Mouse (Mus musculus) hindbrain, embryonic 13.5 days (tissue): Measurements from ENCODE around the gene Plscr3. TPM values are rescaled to one million over a fixed set of nuclear protein-coding genes. Genes with fewer than 3 reads are reported as not detected.

ENCODE experiments used
- ATAC-seq: fragments of 200-750 bp; cut with Nextera tagmentation; 2 replicates; pipeline ENCODE4 v1.8.0; 2017; ENCODE audit warnings: moderate TSS enrichment; ENCODE audit not compliant: low FRiP score
- H3K27ac ChIP-seq: fragments of 300-500 bp; sonication (generic); 2 replicates; pipeline ENCODE4 v1.5.1; 2015; ENCODE audit warnings: inconsistent platforms, mild to moderate bottlenecking, moderate library complexity
- H3K27me3 ChIP-seq: fragments of 300-500 bp; sonication (generic); 2 replicates; pipeline ENCODE4 v1.6.1; 2015; ENCODE audit warnings: mild to moderate bottlenecking, inconsistent platforms
- H3K36me3 ChIP-seq: fragments of 300-500 bp; sonication (generic); 2 replicates; pipeline ENCODE4 v1.6.1; 2015; ENCODE audit warnings: mild to moderate bottlenecking, inconsistent platforms
- H3K4me1 ChIP-seq: fragments of 300-500 bp; sonication (generic); replicated peaks from 2 replicates; pipeline ENCODE4 v1.6.1; 2015; ENCODE audit warnings: inconsistent platforms
- H3K4me2 ChIP-seq: fragments of 300-500 bp; sonication (generic); 2 replicates; pipeline ENCODE4 v1.6.1; 2015; ENCODE audit warnings: inconsistent platforms, mild to moderate bottlenecking, moderate library complexity
- H3K4me3 ChIP-seq: fragments of 300-500 bp; sonication (generic); 2 replicates; pipeline ENCODE4 v1.5.1; 2015; ENCODE audit warnings: mild to moderate bottlenecking, inconsistent platforms
- H3K9ac ChIP-seq: fragments of 300-500 bp; sonication (generic); 2 replicates; pipeline ENCODE4 v1.6.1; 2015; ENCODE audit warnings: mild to moderate bottlenecking, inconsistent platforms
- H3K9me3 ChIP-seq: fragments of 300-500 bp; sonication (generic); 2 replicates; pipeline ENCODE4 v1.6.1; 2016; ENCODE audit warnings: inconsistent platforms
- WGBS: fragments of 180-500 bp; shearing (Covaris S2); methylation state at CpG from one replicate; pipeline ENCODE4 v1.1.7; 2015; 5-methylcytosine and 5-hydroxymethylcytosine counted together
- polyA plus RNA-seq: library from polyadenylated mRNA; unstranded; fragments of >200 nt; fragmentation: Nextera tagmentation; extraction: Ambion mirVana; gene quantifications from 2 replicates; pipeline ENCODE4 v1.2.1, GENCODE M21; 2015

Gene Plscr3
- polyA plus RNA-seq, 1 experiment from 2014 or later: 51.7 TPM

- no peak within 1 kb of the TSS for H3K27ac ChIP-seq
- H3K27me3 ChIP-seq: peaks cover 51% of the 10 kb centered on the region
- WGBS: 5% methylated on average over 29 of the region's 29 CpGs
- H3K9ac ChIP-seq: no peak within 1 kb of the TSS; the same call in 1 of the 2 replicates
- peak within 1 kb of the TSS; percentile 94 for H3K4me2 ChIP-seq
- 0 out of 2 replicates have a peak, but pooled peaks cover 3% of the 10 kb centered on the region for H3K9me3 ChIP-seq
- peaks cover 51% of the 10 kb centered on the region for H3K4me1 ChIP-seq
- no peak for ATAC-seq
- no peaks in the 10 kb centered on the region for H3K36me3 ChIP-seq
- peak within 1 kb of the TSS; percentile 10; the same call in 1 of the 2 replicates for H3K4me3 ChIP-seq
These were observed 40.9 kb upstream of the Plscr3 start, which contains the start of gene Tmem102 for GRCm38 (mm10) chr11:69804972-69805909. Gene Tmem102 (minus strand): TSS chr11:69805624.

DNA sequence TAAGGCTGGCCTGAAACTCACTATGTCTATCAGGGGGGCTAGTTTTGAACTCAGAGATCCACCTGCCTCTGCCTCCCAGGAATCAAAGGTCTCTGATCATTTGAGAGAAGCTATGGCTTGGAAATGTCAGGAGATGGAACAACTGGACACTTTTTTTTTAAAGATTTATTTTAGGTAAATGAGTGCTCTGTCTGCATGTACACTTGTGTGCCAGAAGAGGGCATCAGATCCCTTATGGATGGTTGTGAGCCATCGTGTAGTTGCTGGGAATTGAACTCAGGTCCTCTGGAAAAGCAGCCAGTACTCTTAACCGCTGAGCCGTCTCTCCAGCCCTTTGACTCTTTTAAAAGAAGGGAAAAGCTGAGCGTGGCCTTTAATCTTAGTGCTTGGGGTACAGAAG lies 39.8 kb upstream of the Plscr3 start:
- Histone ChIP-seq H3K4me1 (peaks cover 41% of the 10 kb centered on the region), H3K9me3 (0 out of 2 replicates have a peak, but pooled peaks cover 3% of the 10 kb centered on the region), H3K27me3 (peaks cover 51% of the 10 kb centered on the region), H3K36me3 (no peaks in the 10 kb centered on the region), H3K27ac (no peak overlapping the region), H3K4me2 (no peak overlapping the region), H3K4me3 (no peak overlapping the region), H3K9ac (no peak overlapping the region)
- no peak for ATAC-seq
- WGBS: 84% methylated on average over 4 of the region's 4 CpGs

- no peak overlapping the region for H3K27ac ChIP-seq
- WGBS: 89% methylated on average over 2 of the region's 2 CpGs
- ATAC-seq: no peak
- no peaks in the 10 kb centered on the region for H3K36me3 ChIP-seq
- peaks cover 29% of the 10 kb centered on the region for H3K4me1 ChIP-seq
- no peak overlapping the region for H3K4me3 ChIP-seq
- no peak overlapping the region for H3K9ac ChIP-seq
- H3K4me2 ChIP-seq: no peak overlapping the region
- H3K9me3 ChIP-seq: 0 out of 2 replicates have a peak, but pooled peaks cover 3% of the 10 kb centered on the region
- H3K27me3 ChIP-seq: peaks cover 42% of the 10 kb centered on the region
These were observed 38.5 kb upstream of the Plscr3 start for GRCm38 (mm10) chr11:69807641-69808040.

DNA sequence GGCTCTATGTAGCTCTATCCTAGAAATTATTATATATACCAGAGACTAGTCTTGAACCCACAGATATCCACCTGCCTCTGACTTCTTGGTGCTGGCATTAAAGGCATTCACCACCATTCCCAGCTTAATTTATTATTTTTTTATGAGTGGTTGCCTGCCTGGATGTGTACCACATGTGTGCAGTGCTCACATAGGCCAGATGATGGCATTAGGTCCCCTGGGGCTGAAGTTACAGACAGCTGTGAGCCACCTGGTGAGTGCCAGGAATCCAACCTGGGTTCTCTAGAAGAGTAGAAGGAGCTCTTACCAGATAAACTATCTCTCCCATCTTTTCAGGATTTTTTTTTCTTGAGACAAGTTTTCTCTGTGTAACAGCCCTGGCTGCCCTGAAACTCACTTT lies 35.9 kb upstream of the Plscr3 start:
- H3K27me3 ChIP-seq: peaks cover 31% of the 10 kb centered on the region
- no peak overlapping the region for H3K4me3 ChIP-seq
- no peaks in the 10 kb centered on the region for H3K36me3 ChIP-seq
- H3K4me2 ChIP-seq: no peak overlapping the region
- 0 out of 2 replicates have a peak, but pooled peaks cover 3% of the 10 kb centered on the region for H3K9me3 ChIP-seq
- H3K4me1 ChIP-seq: peaks cover 3% of the 10 kb centered on the region; the same call in 1 of the 2 replicates
- no peak overlapping the region for H3K9ac ChIP-seq
- no peak for ATAC-seq
- H3K27ac ChIP-seq: no peak overlapping the region

- no peak for ATAC-seq
- H3K27me3 ChIP-seq: 0 out of 2 replicates have a peak, but pooled peaks cover 3% of the 10 kb centered on the region
- H3K9me3 ChIP-seq: no peaks in the 10 kb centered on the region
- 70% methylated on average over 10 of the region's 10 CpGs for WGBS
- H3K9ac ChIP-seq: no peak within 1 kb of the TSS
- H3K36me3 ChIP-seq: no peaks in the 10 kb centered on the region
- no peaks in the 10 kb centered on the region for H3K4me1 ChIP-seq
- no peak within 1 kb of the TSS for H3K4me3 ChIP-seq
- no peak within 1 kb of the TSS for H3K4me2 ChIP-seq
- H3K27ac ChIP-seq: no peak within 1 kb of the TSS
These were observed 31.0 kb upstream of the Plscr3 start, which contains the start of gene Gm39566 for GRCm38 (mm10) chr11:69815155-69815554. Gene Gm39566 (minus strand): TSS chr11:69815298.

- H3K4me2 ChIP-seq: no peak overlapping the region
- no peaks in the 10 kb centered on the region for H3K4me1 ChIP-seq
- 91% methylated on average over 12 of the region's 12 CpGs for WGBS
- no peak overlapping the region for H3K9ac ChIP-seq
- H3K9me3 ChIP-seq: no peaks in the 10 kb centered on the region
- no peak for ATAC-seq
- 0 out of 2 replicates have a peak, but pooled peaks cover 3% of the 10 kb centered on the region for H3K27me3 ChIP-seq
- no peak overlapping the region for H3K27ac ChIP-seq
- no peak overlapping the region for H3K4me3 ChIP-seq
- no peaks in the 10 kb centered on the region for H3K36me3 ChIP-seq
These were observed 29.7 kb upstream of the Plscr3 start for GRCm38 (mm10) chr11:69816520-69816919.

GRCm38 (mm10) chr11:69818365-69818764 lies 27.8 kb upstream of the Plscr3 start, which contains the start of gene Spem2:
Gene Spem2 (minus strand): TSS chr11:69818465.
- Histone ChIP-seq H3K27ac (no peak within 1 kb of the TSS), H3K4me3 (no peak within 1 kb of the TSS), H3K4me2 (no peak within 1 kb of the TSS), H3K9me3 (no peaks in the 10 kb centered on the region), H3K36me3 (no peaks in the 10 kb centered on the region; the same call in 1 of the 2 replicates), H3K4me1 (no peaks in the 10 kb centered on the region), H3K27me3 (0 out of 2 replicates have a peak, but pooled peaks cover 3% of the 10 kb centered on the region), H3K9ac (no peak within 1 kb of the TSS)
- ATAC-seq: no peak
- WGBS: 88% methylated on average over 2 of the region's 2 CpGs

GRCm38 (mm10) chr11:69818871-69819270 lies 27.3 kb upstream of the Plscr3 start:
- WGBS: 95% methylated on average over 8 of the region's 8 CpGs
- Histone ChIP-seq H3K36me3 (no peaks in the 10 kb centered on the region; the same call in none of the 2 replicates), H3K4me1 (no peaks in the 10 kb centered on the region), H3K4me2 (no peak overlapping the region), H3K27ac (no peak overlapping the region), H3K9ac (no peak overlapping the region), H3K27me3 (no peaks in the 10 kb centered on the region), H3K9me3 (no peaks in the 10 kb centered on the region), H3K4me3 (no peak overlapping the region)
- no peak for ATAC-seq

GRCm38 (mm10) chr11:69822080-69822479 lies 24.1 kb upstream of the Plscr3 start, which contains the start of gene Spem1:
Gene Spem1 (minus strand): TSS chr11:69822180.
- H3K4me3 ChIP-seq: no peak within 1 kb of the TSS
- WGBS: 93% methylated on average over 3 of the region's 3 CpGs
- no peak for ATAC-seq

DNA sequence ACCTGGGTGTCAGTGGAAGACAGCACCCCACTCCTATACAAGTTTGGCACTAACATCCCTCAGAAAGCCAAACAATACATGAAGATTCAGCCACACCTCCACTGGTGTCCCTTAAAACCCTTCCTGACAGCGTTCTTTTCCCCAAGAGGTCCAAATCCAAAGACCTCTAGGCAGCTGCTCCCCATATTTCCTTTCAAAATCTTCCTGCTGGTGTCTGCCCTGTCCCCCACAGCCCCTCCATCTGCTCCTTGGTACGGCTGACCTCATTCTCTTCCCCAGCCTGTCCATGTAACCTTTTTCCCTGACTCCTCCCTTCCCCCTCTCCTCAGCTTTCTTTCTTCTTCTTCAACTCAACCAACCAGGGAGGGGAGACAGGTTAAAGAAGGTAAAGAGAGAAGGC lies 22.7 kb upstream of the Plscr3 start:
- Histone ChIP-seq H3K27me3 (no peaks in the 10 kb centered on the region), H3K4me3 (no peak overlapping the region), H3K9me3 (no peaks in the 10 kb centered on the region), H3K27ac (no peak overlapping the region), H3K9ac (no peak overlapping the region), H3K4me1 (no peaks in the 10 kb centered on the region), H3K36me3 (peaks cover 45% of the 10 kb centered on the region), H3K4me2 (no peak overlapping the region)
- 68% methylated on average over 2 of the region's 2 CpGs for WGBS
- ATAC-seq: no peak

More at GRCm38 (mm10) chr11:69822080-69822479, 24.1 kb upstream of the Plscr3 start, which contains the start of gene Spem1:
- Histone ChIP-seq H3K27me3 (no peaks in the 10 kb centered on the region), H3K4me2 (no peak within 1 kb of the TSS), H3K4me1 (no peaks in the 10 kb centered on the region), H3K36me3 (peaks cover 31% of the 10 kb centered on the region), H3K9ac (no peak within 1 kb of the TSS), H3K9me3 (no peaks in the 10 kb centered on the region), H3K27ac (no peak within 1 kb of the TSS)

DNA sequence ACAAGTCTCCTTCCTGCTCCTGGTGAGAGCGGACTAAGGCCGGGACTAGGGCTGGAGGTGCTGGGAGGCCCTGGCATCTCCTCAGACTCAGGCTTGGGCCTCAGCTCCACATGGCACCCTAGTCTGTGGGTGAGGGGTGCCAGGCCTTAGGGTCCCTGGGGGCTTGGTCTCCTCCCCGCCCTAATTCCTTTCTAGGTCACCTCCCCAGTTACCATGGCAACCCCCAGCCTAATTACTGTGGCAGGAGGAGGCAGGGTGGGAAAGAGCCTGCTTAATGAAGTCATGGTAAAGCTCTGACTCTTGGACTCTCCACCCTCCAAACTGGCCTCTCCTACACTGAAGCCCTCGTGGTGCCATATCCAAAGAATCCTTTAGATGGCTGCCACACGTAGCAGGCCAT lies 17.3 kb upstream of the Plscr3 start:
- ATAC-seq: no peak
- H3K4me2 ChIP-seq: no peak overlapping the region
- no peak overlapping the region for H3K4me3 ChIP-seq
- H3K9ac ChIP-seq: peak overlapping the region; percentile 43; the same call in 1 of the 2 replicates
- 0 out of 2 replicates have a peak overlapping the region, but pooled peaks have one; percentile 12 for H3K27ac ChIP-seq
- WGBS: 63% methylated on average over 5 of the region's 5 CpGs
- no peaks in the 10 kb centered on the region for H3K9me3 ChIP-seq
- H3K36me3 ChIP-seq: peaks cover 87% of the 10 kb centered on the region
- H3K27me3 ChIP-seq: no peaks in the 10 kb centered on the region
- peaks cover 28% of the 10 kb centered on the region for H3K4me1 ChIP-seq

- Histone ChIP-seq H3K27ac (0 out of 2 replicates have a peak overlapping the region, but pooled peaks have one; percentile 99), H3K36me3 (peaks cover 42% of the 10 kb centered on the region), H3K9ac (peak overlapping the region; percentile 99), H3K9me3 (no peaks in the 10 kb centered on the region), H3K4me2 (peak overlapping the region; percentile 99), H3K4me3 (peak overlapping the region; percentile 98), H3K4me1 (peaks cover 52% of the 10 kb centered on the region), H3K27me3 (no peaks in the 10 kb centered on the region)
- no peak for ATAC-seq
- WGBS: 52% methylated on average over 8 of the region's 8 CpGs
These were observed 12.6 kb upstream of the Plscr3 start for GRCm38 (mm10) chr11:69833554-69833953.
